Mouse (Mus musculus) ES-Bruce4 (cell line): Measurements from ENCODE around the gene Arhgef6.

Source experiments
- CTCF ChIP-seq: IDR thresholded peaks from one replicate; pipeline ENCODE4 v1.8.1; 2011; ENCODE audit warnings: low read depth, low read length
- EP300 ChIP-seq: IDR thresholded peaks from 2 replicates; pipeline ENCODE4 v1.6.1; 2011; ENCODE audit warnings: low read depth, low read length; ENCODE audit not compliant: insufficient read depth
- POLR2A ChIP-seq: IDR thresholded peaks from one replicate; pipeline ENCODE4 v1.8.1; 2011; ENCODE audit warnings: low read length; ENCODE audit not compliant: insufficient read depth

- TF ChIP-seq CTCF (no peak), POLR2A (no peak), EP300 (no peak)
These were observed 60.8 kb downstream of the Arhgef6 start for GRCm38 (mm10) chrX:57277560-57278335.
